In genomic region chr11:51841149-51841548, GRCm38 (mm10) we compare ENCODE assay signal across 15 mouse cellular contexts. TPM values are rescaled to one million over a fixed set of nuclear protein-coding genes. Genes with fewer than 3 reads are reported as not detected.
DNase-seq lines count a peak whose midpoint lies in the region; ATAC-seq lines count a peak whose summit lies in the region.
"Had no signal": no experiment of that assay in that cellular context is flagged by ENCODE, and none has a peak within 500 bp of the region (broad histone marks: within the 10 kb centered on the region; RNA-seq: fewer than 3 reads in every experiment).

No protein-coding gene starts in this region.

- DNase-seq in embryonic facial prominence, embryonic 14.5 days (ENCODE audit: low spot score): peak; percentile 67
- peak; percentile 66 to 84 for DNase-seq in kidney, postnatal 25 days
- no peak for DNase-seq in heart, adult 9 months (ENCODE audit: low spot score in 2 of 2)
- DNase-seq in right cerebral cortex, postnatal 36 days (ENCODE audit: low spot score in 2 of 2): no peak
- no peak for DNase-seq in thymus, postnatal 0 days (ENCODE audit: low spot score)
- DNase-seq: adrenal gland, postnatal 14 days; thymus, postnatal 36 days had no signal

- no peak overlapping the region for H3K27ac ChIP-seq in kidney, embryonic 16.5 days (ENCODE audit: low read length)
- no peak overlapping the region for H3K27ac ChIP-seq in kidney, embryonic 15.5 days
- no peak overlapping the region for H3K27ac ChIP-seq in embryonic facial prominence, embryonic 14.5 days (replicated peaks; ENCODE audit: low read depth, low read length)
- H3K27ac ChIP-seq: forebrain, embryonic 12.5 days; hindbrain, postnatal 0 days; lung, embryonic 15.5 days; midbrain, embryonic 12.5 days had no signal

- H3K4me1 ChIP-seq in kidney, embryonic 16.5 days (ENCODE audit: insufficient read depth, low read length): peaks cover 7% of the 10 kb centered on the region
- peaks cover 12% of the 10 kb centered on the region; the same call in 1 of the 2 replicates for H3K4me1 ChIP-seq in kidney, embryonic 15.5 days
- peaks cover 8% of the 10 kb centered on the region for H3K4me1 ChIP-seq in embryonic facial prominence, embryonic 14.5 days (ENCODE audit: control insufficient read depth, insufficient read depth, low read length)

- H3K9me3 ChIP-seq in kidney, embryonic 16.5 days (ENCODE audit: low read length): no peaks in the 10 kb centered on the region
- H3K9me3 ChIP-seq in kidney, embryonic 15.5 days (replicated peaks): no peaks in the 10 kb centered on the region
- H3K9me3 ChIP-seq in embryonic facial prominence, embryonic 14.5 days (ENCODE audit: control insufficient read depth, low read length): no peaks in the 10 kb centered on the region
- H3K9me3 ChIP-seq: forebrain, embryonic 12.5 days; lung, embryonic 15.5 days; midbrain, embryonic 12.5 days had no signal

- no peak overlapping the region for H3K4me2 ChIP-seq in kidney, embryonic 16.5 days (replicated peaks; ENCODE audit: low read depth, low read length)
- no peak overlapping the region for H3K4me2 ChIP-seq in kidney, embryonic 15.5 days
- no peak overlapping the region for H3K4me2 ChIP-seq in embryonic facial prominence, embryonic 14.5 days (ENCODE audit: low read depth, low read length)
- H3K4me2 ChIP-seq: forebrain, embryonic 12.5 days; lung, embryonic 15.5 days; midbrain, embryonic 12.5 days had no signal

- H3K9ac ChIP-seq in kidney, embryonic 16.5 days (replicated peaks; ENCODE audit: low read length): no peak overlapping the region
- H3K9ac ChIP-seq in kidney, embryonic 15.5 days: no peak overlapping the region
- no peak overlapping the region for H3K9ac ChIP-seq in embryonic facial prominence, embryonic 14.5 days (ENCODE audit: low read depth, low read length)
- H3K9ac ChIP-seq: forebrain, embryonic 12.5 days; lung, embryonic 15.5 days; midbrain, embryonic 12.5 days had no signal

- H3K36me3 ChIP-seq in kidney, embryonic 16.5 days (ENCODE audit: insufficient read depth, low read length): no peaks in the 10 kb centered on the region
- no peaks in the 10 kb centered on the region for H3K36me3 ChIP-seq in kidney, embryonic 15.5 days
- H3K36me3 ChIP-seq in embryonic facial prominence, embryonic 14.5 days (ENCODE audit: control insufficient read depth, insufficient read depth, low read length): peaks cover 10% of the 10 kb centered on the region; the same call in 1 of the 2 replicates
- H3K36me3 ChIP-seq: forebrain, embryonic 12.5 days; midbrain, embryonic 12.5 days had no signal

- WGBS in kidney, embryonic 16.5 days: 48% methylated on average over 9 of the region's 9 CpGs
- 47% methylated on average over 9 of the region's 9 CpGs for WGBS in kidney, embryonic 15.5 days
- 29% methylated on average over 9 of the region's 9 CpGs for WGBS in embryonic facial prominence, embryonic 14.5 days

- H3K27me3 ChIP-seq in kidney, embryonic 16.5 days (ENCODE audit: insufficient read depth, low read length): no peaks in the 10 kb centered on the region
- peaks cover 2% of the 10 kb centered on the region; the same call in 1 of the 2 replicates for H3K27me3 ChIP-seq in kidney, embryonic 15.5 days
- H3K27me3 ChIP-seq in embryonic facial prominence, embryonic 14.5 days (replicated peaks; ENCODE audit: control insufficient read depth, insufficient read depth, low read length): no peaks in the 10 kb centered on the region
- H3K27me3 ChIP-seq: forebrain, embryonic 12.5 days; lung, embryonic 15.5 days; midbrain, embryonic 12.5 days; Patski had no signal

- 0 out of 2 replicates have a peak, but pooled peaks have one; percentile 51 for ATAC-seq in kidney, embryonic 16.5 days (ENCODE audit: low FRiP score, low TSS enrichment)
- no peak for ATAC-seq in kidney, embryonic 15.5 days (replicated peaks; ENCODE audit: low FRiP score)
- no peak; the same call in 1 of the 2 replicates for ATAC-seq in embryonic facial prominence, embryonic 14.5 days (ENCODE audit: low read depth)
- 0 out of 2 replicates have a peak, but pooled peaks have one; percentile 23 for ATAC-seq in megakaryocyte progenitor cell, adult 5-6 weeks (replicated peaks; ENCODE audit: poor library complexity)
- ATAC-seq: hindbrain, postnatal 0 days; Patski had no signal

- no peak overlapping the region for H3K4me3 ChIP-seq in kidney, embryonic 16.5 days (ENCODE audit: low read length)
- H3K4me3 ChIP-seq in kidney, embryonic 15.5 days (replicated peaks): no peak overlapping the region
- no peak overlapping the region for H3K4me3 ChIP-seq in embryonic facial prominence, embryonic 14.5 days (ENCODE audit: low read depth, low read length)
- H3K4me3 ChIP-seq: forebrain, embryonic 12.5 days; lung, embryonic 15.5 days; midbrain, embryonic 12.5 days had no signal

RNA-seq across cellular contexts. Expression of gene Jade2, which starts 16.3 kb away (rescaled TPM):
- polyA plus RNA-seq in kidney, embryonic 16.5 days (2015; fragmentation: Nextera tagmentation; extraction: Ambion mirVana): 0.87 and 1.1 TPM in 2 replicates
- polyA plus RNA-seq in kidney, embryonic 15.5 days (2015; fragmentation: Nextera tagmentation; extraction: Ambion mirVana): 0.63 and 0.81 TPM in 2 replicates
- 1.1 and 1.4 TPM in 2 replicates for polyA plus RNA-seq in embryonic facial prominence, embryonic 14.5 days (2014; fragmentation: Nextera tagmentation; extraction: Ambion mirVana)
- 5.7 and 7.7 TPM in 2 replicates for total RNA-seq in megakaryocyte progenitor cell, adult 5-6 weeks (2015)
- 6.0 and 7.0 TPM in 2 replicates for total RNA-seq in megakaryocyte progenitor cell, adult 5-6 weeks (2017)
- polyA plus RNA-seq in thymus, postnatal 0 days (2015; fragmentation: Nextera tagmentation; extraction: Ambion mirVana): 6.8 TPM in 2 replicates

Comparison
In these comparisons a context has a peak if more than half of its experiments do, and no peak if none do; other contexts are left out.
1. ATAC-seq: peak in kidney, embryonic 16.5 days (single experiment) and megakaryocyte progenitor cell, adult 5-6 weeks (single experiment); none in kidney, embryonic 15.5 days (single experiment) and embryonic facial prominence, embryonic 14.5 days (single experiment).
2. DNase-seq: peak in embryonic facial prominence, embryonic 14.5 days (single experiment) and kidney, postnatal 25 days (2 of 2); none in heart, adult 9 months (0 of 2), right cerebral cortex, postnatal 36 days (0 of 2) and thymus, postnatal 0 days (single experiment).